Mouse (Mus musculus) CH12.LX (cell line): Measurements from ENCODE around the gene Stat2. TPM values are rescaled to one million over a fixed set of nuclear protein-coding genes. Genes with fewer than 3 reads are reported as not detected.

Experiments
- DNase-seq: peaks from one replicate; pipeline ENCODE4 v3.0.0-alpha.2; 2013; ENCODE audit errors: extremely low read depth
- H3K27ac ChIP-seq: 2 replicates; pipeline ENCODE4 v1.5.1; 2012; ENCODE audit warnings: low read depth, mild to moderate bottlenecking, control low read depth, moderate library complexity; ENCODE audit not compliant: insufficient read depth
- H3K27me3 ChIP-seq: replicated peaks from 2 replicates; pipeline ENCODE3; 2012; ENCODE audit warnings: inconsistent platforms
- H3K36me3 ChIP-seq, 2 experiments: replicated peaks in 1 of 2; 2 replicates each; pipeline versions ENCODE3 to v1.6.1; 2012; ENCODE audit warnings: inconsistent platforms in 1 of 2, low read length in 1 of 2, mild to moderate bottlenecking in 1 of 2, mixed read lengths in 1 of 2, moderate library complexity in 1 of 2; ENCODE audit not compliant: control insufficient read depth in 1 of 2, insufficient read depth in 1 of 2
- H3K4me1 ChIP-seq, 2 experiments: 2 replicates each; pipeline ENCODE4 v1.6.1; 2012; ENCODE audit warnings: inconsistent platforms in 1 of 2, moderate library complexity in 1 of 2; ENCODE audit not compliant: insufficient read depth in 2 of 2, control insufficient read depth in 1 of 2
- H3K4me2 ChIP-seq: 2 replicates; pipeline ENCODE4 v1.6.1; 2012; ENCODE audit warnings: low read depth, mild to moderate bottlenecking, control low read depth; ENCODE audit not compliant: poor library complexity, insufficient read depth, severe bottlenecking
- H3K4me3 ChIP-seq, 3 experiments: fragments of 150-350 bp in 1 of 3; sonication (generic) in 1 of 3; replicated peaks in 1 of 3; 2 replicates each; pipeline versions ENCODE3 to v1.5.1; 2011 to 2012; ENCODE audit warnings: low read depth in 2 of 3, low read length in 2 of 3, mild to moderate bottlenecking in 2 of 3, moderate library complexity in 2 of 3, control low read depth in 1 of 3, improper control_type of control experiment in 1 of 3, inconsistent platforms in 1 of 3, mixed read lengths in 1 of 3; ENCODE audit not compliant: poor library complexity in 1 of 3
- H3K79me2 ChIP-seq: replicated peaks from 2 replicates; pipeline ENCODE4 v1.6.1; 2012; ENCODE audit warnings: mild to moderate bottlenecking, moderate library complexity; ENCODE audit not compliant: control insufficient read depth, poor library complexity, insufficient read depth, severe bottlenecking; ENCODE audit errors: extremely low read depth
- H3K9ac ChIP-seq: 2 replicates; pipeline ENCODE4 v1.6.1; 2012; ENCODE audit warnings: low read depth, mild to moderate bottlenecking, control low read depth, moderate library complexity; ENCODE audit not compliant: insufficient read depth
- H3K9me3 ChIP-seq: replicated peaks from 2 replicates; pipeline ENCODE3; 2012; ENCODE audit warnings: low read length, inconsistent platforms, mixed read lengths
- BHLHE40 ChIP-seq: IDR thresholded peaks from 2 replicates; pipeline ENCODE4 v1.6.1; 2011; ENCODE audit warnings: mild to moderate bottlenecking, low read depth, low read length, improper control_type of control experiment
- CHD1 ChIP-seq: IDR thresholded peaks from 2 replicates; pipeline ENCODE4 v1.6.1; 2012; ENCODE audit warnings: low read depth, low read length, improper control_type of control experiment, inconsistent platforms
- CHD2 ChIP-seq: IDR thresholded peaks from 2 replicates; pipeline ENCODE4 v1.6.1; 2011; ENCODE audit warnings: low read length, improper control_type of control experiment
- CTCF ChIP-seq, 2 experiments: IDR thresholded peaks in 1 of 2; conservative IDR thresholded peaks in 1 of 2; 2 replicates each; pipeline ENCODE4 v1.5.1; 2011 to 2012; ENCODE audit warnings: low read depth in 2 of 2, low read length in 2 of 2, improper control_type of control experiment in 1 of 2, inconsistent platforms in 1 of 2, mild to moderate bottlenecking in 1 of 2, moderate library complexity in 1 of 2
- E2F4 ChIP-seq: IDR thresholded peaks from 2 replicates; pipeline ENCODE4 v1.6.1; 2011; ENCODE audit warnings: low read depth, low read length, improper control_type of control experiment; ENCODE audit not compliant: insufficient replicate concordance
- ELF1 ChIP-seq: IDR thresholded peaks from 2 replicates; pipeline ENCODE4 v1.6.1; 2014; ENCODE audit warnings: low read depth, mild to moderate bottlenecking, inconsistent platforms, low read length, improper control_type of control experiment
- EP300 ChIP-seq: IDR thresholded peaks from 2 replicates; pipeline ENCODE4 v1.6.1; 2011; ENCODE audit warnings: low read length, improper control_type of control experiment
- ETS1 ChIP-seq: conservative IDR thresholded peaks from 2 replicates; pipeline ENCODE4 v1.6.1; 2012; ENCODE audit warnings: low read depth, mild to moderate bottlenecking, inconsistent platforms, low read length, improper control_type of control experiment, moderate library complexity
- GABPA ChIP-seq: IDR thresholded peaks from 2 replicates; pipeline ENCODE4 v1.6.1; 2012; ENCODE audit warnings: low read depth, low read length, improper control_type of control experiment, inconsistent platforms; ENCODE audit not compliant: insufficient replicate concordance
- HCFC1 ChIP-seq: IDR thresholded peaks from 2 replicates; pipeline ENCODE4 v1.6.1; 2012; ENCODE audit warnings: low read depth, mild to moderate bottlenecking, inconsistent platforms, low read length, improper control_type of control experiment
- JUN ChIP-seq: IDR thresholded peaks from 2 replicates; pipeline ENCODE4 v1.6.1; 2011; ENCODE audit warnings: low read depth, mild to moderate bottlenecking, low read length, improper control_type of control experiment, moderate library complexity; ENCODE audit not compliant: insufficient read depth
- JUND ChIP-seq: conservative IDR thresholded peaks from 2 replicates; pipeline ENCODE4 v1.6.1; 2011; ENCODE audit warnings: low read depth, low read length, improper control_type of control experiment
- KAT2A ChIP-seq: IDR thresholded peaks from 2 replicates; pipeline ENCODE4 v1.6.1; 2012; ENCODE audit warnings: low read length, improper control_type of control experiment, inconsistent platforms; ENCODE audit not compliant: insufficient replicate concordance
- MAFK ChIP-seq: IDR thresholded peaks from 2 replicates; pipeline ENCODE4 v1.6.1; 2011; ENCODE audit warnings: low read length, improper control_type of control experiment; ENCODE audit not compliant: insufficient replicate concordance
- MAX ChIP-seq: IDR thresholded peaks from 2 replicates; pipeline ENCODE4 v1.6.1; 2011; ENCODE audit warnings: low read length, improper control_type of control experiment
- MAZ ChIP-seq: IDR thresholded peaks from 2 replicates; pipeline ENCODE4 v1.6.1; 2012; ENCODE audit warnings: low read depth, mild to moderate bottlenecking, inconsistent platforms, low read length, improper control_type of control experiment, moderate library complexity
- MEF2A ChIP-seq: IDR thresholded peaks from 2 replicates; pipeline ENCODE4 v1.6.1; 2014; ENCODE audit warnings: low read depth, mild to moderate bottlenecking, inconsistent platforms, low read length, improper control_type of control experiment, borderline replicate concordance
- MXI1 ChIP-seq: IDR thresholded peaks from 2 replicates; pipeline ENCODE4 v1.6.1; 2011; ENCODE audit warnings: mild to moderate bottlenecking, low read depth, low read length, improper control_type of control experiment
- MYC ChIP-seq: IDR thresholded peaks from 2 replicates; pipeline ENCODE4 v1.6.1; 2011; ENCODE audit warnings: low read depth, mild to moderate bottlenecking, improper control_type of control experiment, low read length
- NELFE ChIP-seq: IDR thresholded peaks from 2 replicates; pipeline ENCODE4 v1.6.1; 2011; ENCODE audit warnings: low read depth, low read length, improper control_type of control experiment
- NRF1 ChIP-seq: IDR thresholded peaks from 2 replicates; pipeline ENCODE4 v1.6.1; 2014; ENCODE audit warnings: low read depth, mild to moderate bottlenecking, inconsistent platforms, low read length, improper control_type of control experiment, moderate library complexity
- PAX5 ChIP-seq: IDR thresholded peaks from 2 replicates; pipeline ENCODE4 v1.6.1; 2012; ENCODE audit warnings: low read length, inconsistent platforms, mixed read lengths
- POLR2A ChIP-seq: IDR thresholded peaks from 2 replicates; pipeline ENCODE4 v1.6.1; 2011; ENCODE audit warnings: low read depth, mild to moderate bottlenecking, improper control_type of control experiment, low read length
- POLR2AphosphoS2 ChIP-seq: IDR thresholded peaks from 2 replicates; pipeline ENCODE4 v1.6.1; 2011; ENCODE audit warnings: low read depth, low read length, improper control_type of control experiment
- RAD21 ChIP-seq: IDR thresholded peaks from 2 replicates; pipeline ENCODE4 v1.6.1; 2011; ENCODE audit warnings: low read depth, mild to moderate bottlenecking, low read length, improper control_type of control experiment, moderate library complexity
- RCOR1 ChIP-seq: conservative IDR thresholded peaks from 2 replicates; pipeline ENCODE4 v1.6.1; 2012; ENCODE audit warnings: low read depth, mild to moderate bottlenecking, inconsistent platforms, low read length, improper control_type of control experiment
- SIN3A ChIP-seq: IDR thresholded peaks from 2 replicates; pipeline ENCODE4 v1.6.1; 2012; ENCODE audit warnings: low read length, improper control_type of control experiment, inconsistent platforms
- SMC3 ChIP-seq: IDR thresholded peaks from 2 replicates; pipeline ENCODE4 v1.6.1; 2011; ENCODE audit warnings: low read depth, low read length, improper control_type of control experiment
- TBP ChIP-seq: conservative IDR thresholded peaks from 2 replicates; pipeline ENCODE4 v1.6.1; 2011; ENCODE audit warnings: low read depth, low read length, improper control_type of control experiment
- TCF12 ChIP-seq: IDR thresholded peaks from 2 replicates; pipeline ENCODE4 v1.6.1; 2014; ENCODE audit warnings: low read depth, mild to moderate bottlenecking, inconsistent platforms, low read length, improper control_type of control experiment
- UBTF ChIP-seq: IDR thresholded peaks from 2 replicates; pipeline ENCODE4 v1.6.1; 2012; ENCODE audit warnings: low read depth, mild to moderate bottlenecking, inconsistent platforms, low read length, improper control_type of control experiment, moderate library complexity
- USF1 ChIP-seq: IDR thresholded peaks from 2 replicates; pipeline ENCODE4 v1.6.1; 2014; ENCODE audit warnings: low read depth, mild to moderate bottlenecking, inconsistent platforms, low read length, improper control_type of control experiment
- USF2 ChIP-seq: conservative IDR thresholded peaks from 2 replicates; pipeline ENCODE4 v1.6.1; 2011; ENCODE audit warnings: low read depth, low read length, improper control_type of control experiment
- ZC3H11A ChIP-seq: IDR thresholded peaks from 2 replicates; pipeline ENCODE4 v1.6.1; 2012; ENCODE audit warnings: low read depth, mild to moderate bottlenecking, inconsistent platforms, low read length, improper control_type of control experiment
- ZKSCAN1 ChIP-seq: IDR thresholded peaks from 2 replicates; pipeline ENCODE4 v1.6.1; 2012; ENCODE audit warnings: low read depth, inconsistent platforms, low read length, improper control_type of control experiment, borderline replicate concordance
- ZMIZ1 ChIP-seq: IDR thresholded peaks from 2 replicates; pipeline ENCODE4 v1.6.1; 2012; ENCODE audit warnings: low read depth, mild to moderate bottlenecking, inconsistent platforms, low read length, improper control_type of control experiment
- ZNF384 ChIP-seq: IDR thresholded peaks from 2 replicates; pipeline ENCODE4 v1.6.1; 2012; ENCODE audit warnings: low read depth, low read length, improper control_type of control experiment, inconsistent platforms
- dilution Hi-C: fragments of 300-500 bp; cut with MboI; formaldehyde crosslinking; loops from 2 replicates; pipeline ENCODE4 v1.14.3; 2020; ENCODE audit warnings: low sequenced_read_pairs; ENCODE audit not compliant: extremely low pct_unique_long_range_greater_than_20kb, extremely low pct_ligation_motif_present
- in situ Hi-C: fragments of 300-500 bp; cut with MboI; formaldehyde crosslinking; loops from 3 replicates; pipeline ENCODE4 v1.14.3; 2019; ENCODE audit warnings: low sequenced_read_pairs, low pct_ligation_motif_present, low pct_unique_long_range_greater_than_20kb, mixed read lengths
- polyA plus RNA-seq: library from polyadenylated mRNA; unstranded; fragments of >175 nt; gene quantifications from 2 replicates; pipeline ENCODE4 v1.2.1, GENCODE M21; 2012; ENCODE audit warnings: low read depth; ENCODE audit not compliant: insufficient read length
- total RNA-seq, 2 experiments: library from RNA; depleted of rRNA; stranded (reverse); fragments of 300-350 nt in 1 of 2; fragments of >200 nt in 1 of 2; gene quantifications; 2 replicates each; pipeline ENCODE4 v1.2.3; 2012 to 2014

Gene Stat2
- total and polyA plus RNA-seq, 3 experiments: 3.3 to 14.6 (median 12.5) TPM

GRCm38 (mm10) chr10:128256328-128256727, 14.0 kb upstream of the Stat2 start (continued):
- TF ChIP-seq E2F4: no peak
- TF ChIP-seq EP300: peak; percentile 64
- no peak for TF ChIP-seq ZC3H11A
- TF ChIP-seq NRF1: no peak
- no peak for TF ChIP-seq SMC3
- TF ChIP-seq ETS1: peak; percentile 94
- TF ChIP-seq RAD21: no peak; the same call in 1 of the 2 replicates
- TF ChIP-seq KAT2A: no peak
- peak; percentile 77 for TF ChIP-seq MAFK

- H3K4me2 ChIP-seq: peak overlapping the region; percentile 58
- no peaks in the 10 kb centered on the region for H3K27me3 ChIP-seq
- peak overlapping the region; percentile 97 for H3K27ac ChIP-seq
- dilution Hi-C loops: no loop called here
- in situ Hi-C loops: no loop called here
- H3K4me1 ChIP-seq: peaks cover 33 to 69% of the 10 kb centered on the region in 2 experiments
- peak overlapping the region; percentile 53 for H3K9ac ChIP-seq
- no peaks in the 10 kb centered on the region for H3K79me2 ChIP-seq
- H3K36me3 ChIP-seq: peaks cover 0 to 8% of the 10 kb centered on the region in 2 experiments
- H3K9me3 ChIP-seq: no peaks in the 10 kb centered on the region
- DNase-seq: peak; percentile 90
- H3K4me3 ChIP-seq: no peak overlapping the region
- no peak for TF ChIP-seq E2F4
- TF ChIP-seq NELFE: no peak
- TF ChIP-seq CHD1: no peak
- no peak for TF ChIP-seq ZMIZ1
- peak; percentile 83 for TF ChIP-seq BHLHE40
- no peak for TF ChIP-seq GABPA
- peak; percentile 83; the same call in 1 of the 2 replicates for TF ChIP-seq SIN3A
- TF ChIP-seq EP300: peak; percentile 84
- peak; percentile 73; the same call in 1 of the 2 replicates for TF ChIP-seq MEF2A
- no peak; the same call in 1 of the 2 replicates for TF ChIP-seq MXI1
- TF ChIP-seq TCF12: peak; percentile 90
- TF ChIP-seq MAFK: no peak
- TF ChIP-seq JUND: peak; percentile 85
- TF ChIP-seq USF1: no peak
- TF ChIP-seq CHD2: no peak
- no peak for TF ChIP-seq KAT2A
- no peak for TF ChIP-seq POLR2AphosphoS2
- TF ChIP-seq CTCF (conservative IDR thresholded peaks at IDR 0.05 in 1 of 2, IDR thresholded peaks at IDR 0.05 in 1 of 2; ENCODE audit: low read depth in 2 of 2, low read length in 2 of 2): no peak
- TF ChIP-seq ETS1: peak; percentile 96
- no peak for TF ChIP-seq PAX5
- TF ChIP-seq MAZ: no peak
- TF ChIP-seq JUN: peak; percentile 73; the same call in 1 of the 2 replicates
- no peak for TF ChIP-seq RCOR1
- no peak for TF ChIP-seq ZKSCAN1
- no peak for TF ChIP-seq MYC
- TF ChIP-seq MAX: peak; percentile 18; the same call in 1 of the 2 replicates
- no peak for TF ChIP-seq ZC3H11A
- TF ChIP-seq USF2: no peak
- TF ChIP-seq UBTF: 0 out of 2 replicates have a peak, but pooled peaks have one; percentile 53
- TF ChIP-seq HCFC1: no peak
- TF ChIP-seq ZNF384: no peak; the same call in 1 of the 2 replicates
- no peak for TF ChIP-seq NRF1
- peak; percentile 81 for TF ChIP-seq TBP
- TF ChIP-seq SMC3: no peak
- TF ChIP-seq ELF1: peak; percentile 58
- peak; percentile 57 for TF ChIP-seq POLR2A
- TF ChIP-seq RAD21: no peak
These were observed 11.4 kb upstream of the Stat2 start for GRCm38 (mm10) chr10:128258953-128259352.
